Comparison of ENCODE assay signal across 8 mouse cellular contexts in the genomic region with DNA sequence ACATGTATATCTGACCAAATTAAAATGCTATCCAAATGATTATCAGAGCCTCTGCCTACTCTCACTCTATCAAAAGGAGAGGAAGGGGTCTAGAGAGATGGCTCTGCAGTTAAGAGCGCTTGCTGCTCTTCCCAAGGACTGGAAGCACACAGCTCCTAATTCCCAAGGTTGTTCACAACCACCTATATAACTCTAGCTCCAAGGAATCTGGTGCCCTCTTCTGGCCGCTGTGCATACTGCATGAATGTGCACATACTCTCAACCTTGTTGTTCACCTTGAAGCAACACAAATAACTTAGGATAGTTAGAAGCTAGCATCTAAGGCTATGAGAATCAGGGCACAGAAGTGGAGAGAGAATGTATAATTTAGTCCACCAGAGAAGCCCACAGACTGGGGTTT.
DNase-seq lines count a peak whose midpoint lies in the region; ATAC-seq and TF ChIP-seq lines count a peak whose summit lies in the region.

No protein-coding gene starts in this region.

- H3K36me3 ChIP-seq in kidney, adult 2 months (ENCODE audit: control insufficient read depth, insufficient read depth, low read length) = no peaks in the 10 kb centered on the region

- H3K27ac ChIP-seq in kidney, adult 2 months (ENCODE audit: insufficient read depth, low read depth, low read length) = no peak overlapping the region

- peak; percentile 62 for TF ChIP-seq CTCF in kidney, adult 2 months (conservative IDR thresholded peaks at IDR 0.05; ENCODE audit: insufficient read depth, insufficient read length, low read depth, low read length)

- H3K4me3 ChIP-seq in kidney, adult 2 months (ENCODE audit: insufficient read depth, low read depth, low read length) = no peak overlapping the region

- ATAC-seq in cerebellum, adult (ENCODE audit: insufficient number of reproducible peaks, low FRiP score, low TSS enrichment) = no peak

- 44% methylated on average over 2 of the region's 2 CpGs for WGBS in kidney, adult 2 months

- DNase-seq in cerebellum, postnatal 14 days = peak; percentile 45 to 72
- peak; percentile 25 for DNase-seq in ovary, postnatal 14 days (ENCODE audit: low spot score)
- no peak for DNase-seq in ovary, postnatal 10 days (ENCODE audit: low spot score)
- peak; percentile 50 for DNase-seq in c-Kit-positive CD71-positive TER-119-negative erythroid progenitor cells, embryonic 14.5 days (ENCODE audit: low read depth)
- peak; percentile 46 for DNase-seq in kidney, adult 2 months
- DNase-seq in lung, postnatal 14 days = peak; percentile 51
- peak; percentile 39 for DNase-seq in thymus, postnatal 25 days

- H3K4me1 ChIP-seq in kidney, adult 2 months (ENCODE audit: control insufficient read depth, insufficient read depth, low read length) = no peaks in the 10 kb centered on the region

- no peaks in the 10 kb centered on the region for H3K27me3 ChIP-seq in kidney, adult 2 months (replicated peaks; ENCODE audit: control insufficient read depth, insufficient read depth, low read length)

- no peak for TF ChIP-seq POLR2A in kidney, adult 2 months (IDR thresholded peaks at IDR 0.05; ENCODE audit: low read depth, low read length)
